Mouse (Mus musculus) cerebellum, postnatal 4 days (tissue): ENCODE measurements around the gene Tmem132d.
A peak's percentile ranks its signal among the peaks of the same experiment; 100 is the strongest.
"Not testable (repeated sequence)": the region's sequence is repeated elsewhere in the genome, so short reads cannot be mapped to it uniquely, and the experiment has no call there.

Experiments
- DNase-seq, 2 experiments: peaks; one replicate each; pipeline ENCODE4 v3.0.0; 2022; ENCODE audit warnings: low spot score in 2 of 2, mixed read lengths in 1 of 2

Tmem132d gene

DNA sequence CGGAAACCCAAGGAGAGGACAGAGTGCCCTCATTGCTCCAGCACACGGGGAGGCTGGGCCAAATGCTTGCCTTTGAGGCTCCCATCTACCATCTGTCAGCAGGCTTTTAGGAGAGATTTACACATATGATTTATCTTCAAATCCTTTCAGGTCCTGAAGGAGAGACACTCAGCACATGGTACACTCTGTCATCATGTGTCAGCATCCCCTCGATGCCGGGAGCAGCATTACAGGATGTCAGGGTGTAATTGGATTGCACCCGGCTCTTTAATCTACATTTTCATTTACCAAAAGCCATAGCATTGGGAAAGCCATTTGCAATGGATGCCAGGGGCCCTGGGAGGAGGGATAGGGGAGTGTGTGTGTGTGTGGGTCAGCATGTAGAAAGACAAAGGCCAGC lies 651.7 kb downstream of the Tmem132d start:
- DNase-seq: no peak

- peak in 1 of 2 experiments; percentile 17 for DNase-seq
These were observed 657.1 kb downstream of the Tmem132d start for GRCm38 (mm10) chr5:127775749-127776148.

DNA sequence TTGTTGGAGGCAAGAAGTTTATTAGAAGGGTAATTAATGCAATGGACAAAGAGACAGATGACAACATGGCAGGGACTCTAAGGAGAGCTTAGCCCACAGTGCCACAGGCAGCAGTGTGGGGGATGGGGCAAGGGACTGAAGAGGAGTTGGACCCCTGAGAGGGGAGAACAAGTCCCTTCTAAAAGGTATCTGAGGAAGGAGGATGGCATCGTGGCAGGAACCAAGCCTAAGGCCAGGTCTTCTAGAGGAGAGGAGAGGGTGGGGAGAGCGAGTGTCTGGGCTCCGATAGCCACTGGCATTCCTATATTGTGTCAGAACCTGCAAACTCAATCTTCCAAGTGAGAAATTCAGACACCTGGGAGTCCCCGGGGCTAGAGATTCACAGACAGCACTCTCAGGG lies 674.3 kb downstream of the Tmem132d start:
- DNase-seq: no peak

GRCm38 (mm10) chr5:127756671-127757423 lies 676.0 kb downstream of the Tmem132d start:
- DNase-seq: no peak

GRCm38 (mm10) chr5:127756011-127756410 lies 676.9 kb downstream of the Tmem132d start:
- peak in 1 of 2 experiments; percentile 35 for DNase-seq

DNA sequence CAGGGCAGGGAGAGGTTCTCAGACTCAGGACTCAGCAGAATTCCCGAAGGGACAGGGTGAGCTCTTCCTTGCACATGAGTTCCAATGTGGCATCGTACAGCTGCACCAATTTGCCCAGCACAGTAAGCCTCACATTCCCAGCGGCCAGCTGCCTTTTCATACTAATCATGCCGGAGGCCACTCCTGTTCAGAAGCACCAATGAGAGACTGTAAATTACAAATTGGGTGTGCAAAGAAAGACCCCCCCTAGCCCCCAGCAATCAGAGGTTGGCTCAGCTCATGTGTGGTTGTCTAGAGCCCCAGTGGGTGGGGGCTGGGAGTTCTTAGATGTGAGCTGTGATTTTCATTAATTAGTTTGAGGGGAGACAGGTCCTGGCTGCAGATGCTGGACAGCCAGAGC lies 677.3 kb downstream of the Tmem132d start:
- no peak for DNase-seq

DNA sequence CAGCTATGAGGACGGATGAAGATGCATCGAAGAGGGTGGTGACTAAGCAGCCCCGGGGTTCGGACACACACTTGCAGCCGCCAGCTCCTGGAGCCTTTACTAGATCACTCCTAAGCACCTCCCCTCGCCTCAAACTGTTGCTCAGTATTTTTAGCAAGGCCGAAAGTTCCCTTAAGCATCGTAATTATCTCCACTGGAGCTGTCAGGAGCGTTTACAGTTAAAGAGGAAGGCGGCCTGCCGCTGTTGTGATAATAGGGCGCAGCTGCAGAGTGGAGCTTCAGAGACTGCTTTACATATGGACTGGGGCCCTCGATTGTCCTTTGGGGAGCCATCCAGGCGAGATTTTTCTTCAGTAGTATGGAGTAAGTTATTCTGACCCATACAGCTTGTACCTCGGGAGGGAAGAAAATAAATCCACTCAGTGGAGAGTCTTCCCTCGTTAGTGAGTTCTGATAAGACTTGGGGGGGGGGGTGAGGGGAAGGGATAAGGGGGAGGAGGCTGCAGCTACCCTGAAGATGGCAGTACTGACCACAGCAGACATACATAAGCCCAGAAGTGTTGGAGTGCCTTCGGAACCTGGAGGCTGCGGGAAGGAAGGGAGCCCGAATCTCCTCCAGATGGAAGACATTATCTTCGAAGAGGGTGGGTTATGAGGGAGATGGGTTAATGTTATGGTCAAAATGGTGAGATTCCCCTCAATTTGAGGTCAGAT lies 681.5 kb downstream of the Tmem132d start:
- no peak for DNase-seq

DNA sequence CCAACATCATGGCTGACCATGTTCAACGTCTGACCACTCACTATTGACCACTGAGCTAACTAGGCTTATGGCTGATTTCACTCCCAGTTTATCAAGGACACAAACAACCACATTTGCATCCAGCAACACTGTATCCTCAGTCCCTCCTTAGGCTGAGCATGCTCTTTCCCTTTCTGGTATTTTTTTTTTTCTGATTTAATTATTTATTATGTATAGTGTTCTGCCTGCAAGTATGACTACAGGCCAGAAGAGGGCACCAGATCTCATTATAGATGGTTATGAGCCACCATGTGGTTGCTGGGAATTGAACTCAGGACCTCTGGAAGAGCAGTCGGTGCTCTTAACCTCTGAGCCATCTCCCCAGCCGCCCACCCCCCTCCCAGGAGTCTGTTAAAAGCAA lies 683.3 kb downstream of the Tmem132d start:
- not testable (repeated sequence) for DNase-seq

DNA sequence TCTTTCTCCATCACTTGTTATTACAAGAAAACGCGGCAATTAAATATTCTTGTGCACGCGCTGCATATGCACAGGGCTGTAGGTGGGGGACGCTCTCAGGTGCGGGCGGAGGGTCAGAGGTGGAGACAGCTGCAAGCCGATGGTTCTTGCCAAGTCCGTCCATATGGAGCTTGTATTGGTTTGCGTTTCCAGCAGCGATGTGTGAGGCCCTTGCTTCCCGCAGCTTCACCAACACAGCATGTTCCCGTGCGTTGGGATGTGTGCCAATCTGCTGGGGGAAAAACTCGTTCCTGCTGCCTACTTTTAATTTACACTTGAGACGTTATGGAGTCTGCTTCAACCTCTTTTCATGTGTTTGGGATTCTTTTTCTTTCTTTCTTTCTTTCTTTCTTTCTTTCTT lies 691.5 kb downstream of the Tmem132d start:
- peak in 1 of 2 experiments; percentile 57 for DNase-seq
